Mouse (Mus musculus) heart, embryonic 10.5 days (tissue): ENCODE results near the gene Srrm2. TPM values are rescaled to one million over a fixed set of nuclear protein-coding genes. Genes with fewer than 3 reads are reported as not detected.
A peak's percentile ranks its signal among the peaks of the same experiment; 100 is the strongest.
"Not testable (repeated sequence)": the region's sequence is repeated elsewhere in the genome, so short reads cannot be mapped to it uniquely, and the experiment has no call there.

ENCODE experiments used
- DNase-seq: peaks from one replicate; pipeline ENCODE4 v3.0.0-alpha.2; 2017; ENCODE audit warnings: low spot score
- H3K27ac ChIP-seq: fragments of 300-500 bp; sonication (generic); 2 replicates; pipeline ENCODE4 v1.5.1; 2016; ENCODE audit warnings: mild to moderate bottlenecking
- H3K27me3 ChIP-seq: fragments of 300-500 bp; sonication (generic); 2 replicates; pipeline ENCODE4 v1.6.1; 2016; ENCODE audit warnings: mild to moderate bottlenecking; ENCODE audit not compliant: poor library complexity, insufficient read depth, severe bottlenecking
- H3K36me3 ChIP-seq: fragments of 300-500 bp; sonication (generic); 2 replicates; pipeline ENCODE4 v1.6.1; 2016; ENCODE audit warnings: mild to moderate bottlenecking, moderate library complexity
- H3K4me1 ChIP-seq: fragments of 300-500 bp; sonication (generic); 2 replicates; pipeline ENCODE4 v1.6.1; 2016; ENCODE audit warnings: mild to moderate bottlenecking
- H3K4me3 ChIP-seq: fragments of 300-500 bp; sonication (generic); 2 replicates; pipeline ENCODE4 v1.5.1; 2016; ENCODE audit warnings: mild to moderate bottlenecking, moderate library complexity
- H3K9me3 ChIP-seq: fragments of 300-500 bp; sonication (generic); 2 replicates; pipeline ENCODE4 v1.6.1; 2016; ENCODE audit warnings: mild to moderate bottlenecking, moderate library complexity
- WGBS: fragments of 180-500 bp; shearing (Covaris S2); methylation state at CpG from one replicate; pipeline ENCODE4 v1.1.7; 2016; 5-methylcytosine and 5-hydroxymethylcytosine counted together
- polyA plus RNA-seq: library from polyadenylated mRNA; unstranded; fragments of >200 nt; fragmentation: Nextera tagmentation; extraction: Ambion mirVana; gene quantifications from 2 replicates; pipeline ENCODE4 v1.2.1, GENCODE M21; 2016

Gene Srrm2
- polyA plus RNA-seq, 1 experiment from 2014 or later = 505 TPM

- H3K9me3 ChIP-seq, H3K27ac ChIP-seq, DNase-seq, H3K27me3 ChIP-seq, H3K4me3 ChIP-seq: not testable (repeated sequence)
- Histone ChIP-seq H3K36me3 (peaks cover 14% of the 10 kb centered on the region), H3K4me1 (peaks cover 15% of the 10 kb centered on the region)
- WGBS = 74% methylated on average over 2 of the region's 2 CpGs
These were observed 18.1 kb upstream of the Srrm2 start for GRCm38 (mm10) chr17:23772219-23772556.

GRCm38 (mm10) chr17:23773676-23774075, 16.7 kb upstream of the Srrm2 start:
- H3K27ac ChIP-seq = no peak overlapping the region

GRCm38 (mm10) chr17:23774090-23774489, 16.2 kb upstream of the Srrm2 start:
- Histone ChIP-seq H3K27me3 (0 out of 2 replicates have a peak, but pooled peaks cover 6% of the 10 kb centered on the region), H3K9me3 (no peaks in the 10 kb centered on the region), H3K4me1 (peaks cover 15% of the 10 kb centered on the region), H3K27ac (no peak overlapping the region), H3K36me3 (no peaks in the 10 kb centered on the region), H3K4me3 (no peak overlapping the region)
- 6% methylated on average over 12 of the region's 12 CpGs for WGBS
- DNase-seq = peak; percentile 88

More at GRCm38 (mm10) chr17:23773676-23774075, 16.7 kb upstream of the Srrm2 start:
- H3K4me1 ChIP-seq = peaks cover 15% of the 10 kb centered on the region
- peaks cover 2% of the 10 kb centered on the region for H3K36me3 ChIP-seq
- WGBS = 69% methylated on average over 6 of the region's 6 CpGs
- no peaks in the 10 kb centered on the region for H3K9me3 ChIP-seq
- peak; percentile 68 for DNase-seq
- H3K4me3 ChIP-seq = no peak overlapping the region
- 0 out of 2 replicates have a peak, but pooled peaks cover 2% of the 10 kb centered on the region for H3K27me3 ChIP-seq

GRCm38 (mm10) chr17:23776216-23776615, 14.1 kb upstream of the Srrm2 start:
- H3K27me3 ChIP-seq = 0 out of 2 replicates have a peak, but pooled peaks cover 6% of the 10 kb centered on the region
- peak; percentile 73 for DNase-seq
- no peaks in the 10 kb centered on the region for H3K36me3 ChIP-seq
- no peak overlapping the region for H3K4me3 ChIP-seq
- peaks cover 7% of the 10 kb centered on the region; the same call in 1 of the 2 replicates for H3K4me1 ChIP-seq
- no peak overlapping the region for H3K27ac ChIP-seq
- whole genome bisulfite sequencing = 71% methylated on average over 10 of the region's 10 CpGs
- H3K9me3 ChIP-seq = no peaks in the 10 kb centered on the region

GRCm38 (mm10) chr17:23777141-23777540, 13.2 kb upstream of the Srrm2 start:
- Histone ChIP-seq H3K27me3 (0 out of 2 replicates have a peak, but pooled peaks cover 6% of the 10 kb centered on the region), H3K4me3 (no peak overlapping the region), H3K4me1 (peaks cover 4% of the 10 kb centered on the region; the same call in 1 of the 2 replicates), H3K36me3 (no peaks in the 10 kb centered on the region), H3K27ac (no peak overlapping the region), H3K9me3 (no peaks in the 10 kb centered on the region)
- WGBS = 79% methylated on average over 2 of the region's 2 CpGs
- no peak for DNase-seq

- H3K4me3 ChIP-seq = no peak overlapping the region
- WGBS = 42% methylated on average over 2 of the region's 2 CpGs
These were observed 11.9 kb upstream of the Srrm2 start for GRCm38 (mm10) chr17:23778447-23778846.

GRCm38 (mm10) chr17:23783352-23783751, 7.0 kb upstream of the Srrm2 start:
- H3K27me3 ChIP-seq = 0 out of 2 replicates have a peak, but pooled peaks cover 6% of the 10 kb centered on the region
- no peak overlapping the region for H3K27ac ChIP-seq
- H3K36me3 ChIP-seq = no peaks in the 10 kb centered on the region
- H3K4me1 ChIP-seq = peaks cover 12% of the 10 kb centered on the region
- no peak for DNase-seq
- H3K4me3 ChIP-seq = no peak overlapping the region
- H3K9me3 ChIP-seq = no peaks in the 10 kb centered on the region

More at GRCm38 (mm10) chr17:23778447-23778846, 11.9 kb upstream of the Srrm2 start:
- peaks cover 4% of the 10 kb centered on the region; the same call in 1 of the 2 replicates for H3K4me1 ChIP-seq
- 0 out of 2 replicates have a peak, but pooled peaks cover 6% of the 10 kb centered on the region for H3K27me3 ChIP-seq
- H3K27ac ChIP-seq = no peak overlapping the region
- DNase-seq = no peak
- H3K9me3 ChIP-seq = no peaks in the 10 kb centered on the region
- H3K36me3 ChIP-seq = no peaks in the 10 kb centered on the region

GRCm38 (mm10) chr17:23785561-23786471, 4.5 kb upstream of the Srrm2 start, which contains the start of gene Flywch2:
Gene Flywch2, minus strand, starts transcription at chr17:23786081.
- DNase-seq = no peak
- H3K27me3 ChIP-seq = no peaks in the 10 kb centered on the region
- H3K9me3 ChIP-seq = no peaks in the 10 kb centered on the region
- H3K27ac ChIP-seq = peak within 1 kb of the TSS; percentile 86
- H3K4me3 ChIP-seq = peak within 1 kb of the TSS; percentile 77
- H3K36me3 ChIP-seq = no peaks in the 10 kb centered on the region
- 3% methylated on average over 43 of the region's 43 CpGs for WGBS
- H3K4me1 ChIP-seq = peaks cover 25% of the 10 kb centered on the region

- 19% methylated on average over 13 of the region's 13 CpGs for WGBS
- DNase-seq = no peak
- H3K27ac ChIP-seq = no peak overlapping the region
- H3K9me3 ChIP-seq = no peaks in the 10 kb centered on the region
- peaks cover 30% of the 10 kb centered on the region for H3K4me1 ChIP-seq
- no peaks in the 10 kb centered on the region for H3K36me3 ChIP-seq
- H3K27me3 ChIP-seq = no peaks in the 10 kb centered on the region
- peak overlapping the region; percentile 77 for H3K4me3 ChIP-seq
These were observed 3.8 kb upstream of the Srrm2 start for GRCm38 (mm10) chr17:23786510-23786931.

GRCm38 (mm10) chr17:23788973-23789372, 1.4 kb upstream of the Srrm2 start:
- no peaks in the 10 kb centered on the region for H3K9me3 ChIP-seq
- H3K4me3 ChIP-seq = no peak overlapping the region
- no peaks in the 10 kb centered on the region for H3K36me3 ChIP-seq
- no peaks in the 10 kb centered on the region for H3K27me3 ChIP-seq
- no peak for DNase-seq
- 83% methylated on average over 4 of the region's 4 CpGs for WGBS
- no peak overlapping the region for H3K27ac ChIP-seq
- H3K4me1 ChIP-seq = peaks cover 30% of the 10 kb centered on the region

GRCm38 (mm10) chr17:23789749-23790268, 523 bp upstream of the Srrm2 start:
- Histone ChIP-seq H3K27ac (peak overlapping the region; percentile 95), H3K36me3 (no peaks in the 10 kb centered on the region), H3K27me3 (no peaks in the 10 kb centered on the region), H3K9me3 (no peaks in the 10 kb centered on the region), H3K4me1 (peaks cover 30% of the 10 kb centered on the region), H3K4me3 (peak overlapping the region; percentile 64)
- DNase-seq = no peak
- WGBS = 12% methylated on average over 8 of the region's 8 CpGs

- Histone ChIP-seq H3K9me3 (no peaks in the 10 kb centered on the region), H3K27ac (peak overlapping the region; percentile 95), H3K36me3 (no peaks in the 10 kb centered on the region), H3K4me1 (peaks cover 21% of the 10 kb centered on the region), H3K4me3 (peak overlapping the region; percentile 64), H3K27me3 (no peaks in the 10 kb centered on the region)
- WGBS = 64% methylated on average over 2 of the region's 2 CpGs
- DNase-seq = no peak
These were observed 686 bp downstream of the Srrm2 start for GRCm38 (mm10) chr17:23791079-23791357.

- Histone ChIP-seq H3K36me3 (peaks cover 4% of the 10 kb centered on the region; the same call in 1 of the 2 replicates), H3K27me3 (no peaks in the 10 kb centered on the region), H3K4me1 (peaks cover 9% of the 10 kb centered on the region), H3K9me3 (no peaks in the 10 kb centered on the region), H3K4me3 (no peak overlapping the region), H3K27ac (no peak overlapping the region)
- 88% methylated on average over 8 of the region's 8 CpGs for WGBS
- DNase-seq = no peak
These were observed 5.0 kb downstream of the Srrm2 start for GRCm38 (mm10) chr17:23795323-23795722.
